Mouse (Mus musculus) kidney, embryonic 16.5 days (tissue): ENCODE measurements around the gene Rnf13. TPM values are rescaled to one million over a fixed set of nuclear protein-coding genes. Genes with fewer than 3 reads are reported as not detected.

Experiments
- ATAC-seq: fragments of 200-750 bp; cut with Nextera tagmentation; 2 replicates; pipeline ENCODE4 v1.8.0; 2017; ENCODE audit warnings: moderate TSS enrichment; ENCODE audit not compliant: low FRiP score, low TSS enrichment
- H3K27ac ChIP-seq: fragments of 300-500 bp; sonication (generic); 2 replicates; pipeline ENCODE4 v1.5.1; 2014; ENCODE audit warnings: low read length
- H3K27me3 ChIP-seq: fragments of 300-500 bp; sonication (generic); 2 replicates; pipeline ENCODE4 v1.6.1; 2014; ENCODE audit warnings: low read length, control low read depth, mixed read lengths; ENCODE audit not compliant: insufficient read depth
- H3K36me3 ChIP-seq: fragments of 300-500 bp; sonication (generic); 2 replicates; pipeline ENCODE4 v1.6.1; 2014; ENCODE audit warnings: low read length, control low read depth, mixed read lengths; ENCODE audit not compliant: insufficient read depth
- H3K4me1 ChIP-seq: fragments of 300-500 bp; sonication (generic); 2 replicates; pipeline ENCODE4 v1.6.1; 2014; ENCODE audit warnings: low read length, control low read depth, mixed read lengths; ENCODE audit not compliant: insufficient read depth
- H3K4me2 ChIP-seq: fragments of 300-500 bp; sonication (generic); replicated peaks from 2 replicates; pipeline ENCODE4 v1.6.1; 2014; ENCODE audit warnings: low read depth, low read length
- H3K4me3 ChIP-seq: fragments of 300-500 bp; sonication (generic); 2 replicates; pipeline ENCODE4 v1.5.1; 2014; ENCODE audit warnings: mild to moderate bottlenecking, low read length
- H3K9ac ChIP-seq: fragments of 300-500 bp; sonication (generic); replicated peaks from 2 replicates; pipeline ENCODE4 v1.6.1; 2014; ENCODE audit warnings: low read length
- H3K9me3 ChIP-seq: fragments of 300-500 bp; sonication (generic); 2 replicates; pipeline ENCODE4 v1.6.1; 2016; ENCODE audit warnings: low read length, control low read depth
- WGBS: fragments of 180-500 bp; shearing (Covaris S2); extraction: QIAGEN DNeasy Blood & Tissue Kit; methylation state at CpG from one replicate; pipeline ENCODE4 v1.1.7; 2014; 5-methylcytosine and 5-hydroxymethylcytosine counted together
- polyA plus RNA-seq: library from polyadenylated mRNA; unstranded; fragments of >200 nt; fragmentation: Nextera tagmentation; extraction: Ambion mirVana; gene quantifications from 2 replicates; pipeline ENCODE4 v1.2.1, GENCODE M21; 2015

Gene Rnf13
- 77.3 and 83.7 TPM in 2 replicates for polyA plus RNA-seq

DNA sequence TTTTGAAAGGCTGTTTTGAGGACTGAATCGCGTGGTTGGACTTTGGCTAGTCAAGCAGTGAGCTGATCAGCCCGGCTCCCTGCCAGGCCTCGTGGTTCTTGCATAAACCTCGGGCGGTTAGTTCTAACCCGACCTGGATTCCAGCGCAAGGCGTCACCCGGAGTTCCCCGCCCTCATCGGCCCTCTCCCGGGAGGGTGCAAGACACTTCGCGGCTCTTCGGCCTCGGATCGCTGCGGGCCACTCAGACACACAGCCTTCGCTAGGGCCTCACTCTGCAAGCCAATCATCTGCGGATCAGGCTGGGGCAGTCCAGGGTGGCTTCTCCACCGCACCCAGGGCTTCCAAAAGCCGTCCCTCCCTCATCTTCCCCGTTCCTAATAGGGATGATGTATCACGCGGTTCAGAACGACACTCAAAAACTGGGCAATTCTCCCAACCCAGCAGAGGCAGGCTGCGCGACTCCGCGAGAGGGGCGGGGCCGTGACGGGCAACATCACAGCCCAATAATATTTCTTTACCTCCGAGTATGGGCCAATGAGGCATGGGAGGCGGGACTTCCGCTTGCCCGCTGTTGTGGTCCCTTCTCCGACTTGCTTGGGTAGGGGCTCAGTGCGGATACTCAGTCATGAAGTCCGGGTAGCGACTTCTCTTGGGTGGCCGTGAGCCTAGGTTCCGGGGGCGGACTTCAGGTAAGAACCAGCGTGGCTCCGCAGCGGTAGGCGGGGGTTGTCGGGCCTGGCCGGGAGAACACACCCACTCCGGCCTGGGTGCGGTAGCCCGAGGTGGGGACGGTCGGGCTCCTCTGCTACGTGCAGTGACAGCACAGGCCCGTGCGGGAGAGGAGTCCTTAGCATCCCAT, at the start of gene Rnf13:
Gene Rnf13, plus strand, starts transcription at position 552 of the 860 bp plus-strand sequence.
- peak; percentile 99 for ATAC-seq
- peak within 1 kb of the TSS; percentile 88 for H3K4me3 ChIP-seq

DNA sequence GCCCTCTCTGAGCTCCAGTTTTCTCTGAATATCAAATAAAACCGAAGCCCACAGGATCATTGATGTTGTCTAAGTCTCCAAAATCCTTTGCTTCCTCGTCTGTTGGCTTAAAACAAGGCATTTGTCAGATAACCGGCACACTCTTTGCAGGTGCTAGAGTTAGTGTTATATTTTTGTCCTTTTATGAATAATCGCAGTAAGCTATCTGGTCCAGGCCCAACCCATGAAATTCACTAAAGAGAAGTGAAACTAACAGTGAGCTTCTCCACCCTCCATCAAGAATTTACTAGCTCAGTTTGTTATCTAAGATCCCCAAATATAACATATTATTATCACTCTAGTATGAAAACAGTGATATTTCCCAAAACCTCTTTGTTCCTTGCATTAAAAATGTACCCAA, 44.1 kb upstream of the Rnf13 start:
- ATAC-seq, result no peak
- Histone ChIP-seq H3K4me1 (no peaks in the 10 kb centered on the region), H3K27me3 (no peaks in the 10 kb centered on the region), H3K27ac (no peak overlapping the region), H3K9me3 (no peaks in the 10 kb centered on the region), H3K4me3 (no peak overlapping the region), H3K4me2 (no peak overlapping the region), H3K9ac (no peak overlapping the region), H3K36me3 (no peaks in the 10 kb centered on the region)
- WGBS, result 87% methylated on average over 4 of the region's 4 CpGs

More for the DNA sequence above, at the start of gene Rnf13:
- no peaks in the 10 kb centered on the region for H3K9me3 ChIP-seq
- peak within 1 kb of the TSS; percentile 73 for H3K4me2 ChIP-seq
- H3K27ac ChIP-seq, result peak within 1 kb of the TSS; percentile 98
- H3K27me3 ChIP-seq, result no peaks in the 10 kb centered on the region
- H3K9ac ChIP-seq, result peak within 1 kb of the TSS; percentile 79
- no peaks in the 10 kb centered on the region for H3K36me3 ChIP-seq
- peaks cover 11% of the 10 kb centered on the region for H3K4me1 ChIP-seq
- WGBS, result under 1% methylated on average over 59 of the region's 59 CpGs

DNA sequence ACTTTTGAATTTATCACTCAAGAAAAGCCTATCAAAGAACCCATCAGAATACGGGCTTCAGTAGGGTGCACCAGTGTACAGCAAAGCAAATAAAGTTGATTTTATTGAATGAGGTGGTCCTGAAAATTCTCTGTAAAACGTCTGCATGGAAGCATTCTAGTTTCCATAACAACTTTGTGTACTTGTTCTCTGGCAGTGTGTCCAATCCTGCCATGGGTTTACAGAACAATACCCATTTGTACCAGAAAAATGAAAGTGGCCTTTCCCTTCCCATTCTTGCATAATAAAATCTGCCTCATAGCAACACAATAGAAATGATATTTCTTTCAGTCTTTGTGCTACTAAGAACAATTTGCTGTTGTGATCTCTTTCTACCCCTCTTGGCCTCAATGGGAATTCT, 43.1 kb upstream of the Rnf13 start, which contains the start of gene Ankub1:
Gene Ankub1, minus strand, starts transcription at position 81 of the 400 bp plus-strand sequence.
- H3K27me3 ChIP-seq, result no peaks in the 10 kb centered on the region
- H3K27ac ChIP-seq, result no peak within 1 kb of the TSS
- no peak within 1 kb of the TSS for H3K4me2 ChIP-seq
- H3K4me3 ChIP-seq, result no peak within 1 kb of the TSS
- 78% methylated on average over 2 of the region's 2 CpGs for WGBS
- ATAC-seq, result no peak
- H3K9ac ChIP-seq, result no peak within 1 kb of the TSS
- H3K36me3 ChIP-seq, result no peaks in the 10 kb centered on the region
- H3K4me1 ChIP-seq, result no peaks in the 10 kb centered on the region
- H3K9me3 ChIP-seq, result no peaks in the 10 kb centered on the region

DNA sequence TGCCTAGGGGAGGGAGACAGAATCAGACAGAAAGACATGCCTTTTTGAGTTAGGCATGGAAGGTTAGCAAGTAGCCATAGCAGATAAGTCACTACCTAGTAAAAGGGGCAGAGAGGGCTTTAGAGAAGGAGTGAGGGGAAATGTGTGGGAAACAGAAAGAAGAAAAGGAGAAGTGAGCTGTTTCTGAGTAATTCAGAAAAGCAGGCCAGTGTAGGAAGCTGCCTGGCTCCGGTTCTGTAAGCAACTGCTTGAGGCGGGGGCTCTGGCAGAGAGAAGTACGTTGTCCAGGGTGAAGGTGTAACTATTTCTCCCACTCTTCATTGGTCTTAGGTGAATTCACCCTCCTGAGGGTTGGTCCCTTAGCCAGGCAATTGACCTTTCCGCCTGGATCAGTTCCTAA, 39.6 kb upstream of the Rnf13 start:
- 84% methylated on average over 4 of the region's 4 CpGs for WGBS
- H3K4me1 ChIP-seq, result no peaks in the 10 kb centered on the region
- H3K4me2 ChIP-seq, result no peak overlapping the region
- no peak for ATAC-seq
- H3K36me3 ChIP-seq, result no peaks in the 10 kb centered on the region
- no peaks in the 10 kb centered on the region for H3K9me3 ChIP-seq
- H3K27me3 ChIP-seq, result no peaks in the 10 kb centered on the region
- H3K9ac ChIP-seq, result no peak overlapping the region
- H3K27ac ChIP-seq, result peak overlapping the region; percentile 3; the same call in 1 of the 2 replicates
- no peak overlapping the region for H3K4me3 ChIP-seq

DNA sequence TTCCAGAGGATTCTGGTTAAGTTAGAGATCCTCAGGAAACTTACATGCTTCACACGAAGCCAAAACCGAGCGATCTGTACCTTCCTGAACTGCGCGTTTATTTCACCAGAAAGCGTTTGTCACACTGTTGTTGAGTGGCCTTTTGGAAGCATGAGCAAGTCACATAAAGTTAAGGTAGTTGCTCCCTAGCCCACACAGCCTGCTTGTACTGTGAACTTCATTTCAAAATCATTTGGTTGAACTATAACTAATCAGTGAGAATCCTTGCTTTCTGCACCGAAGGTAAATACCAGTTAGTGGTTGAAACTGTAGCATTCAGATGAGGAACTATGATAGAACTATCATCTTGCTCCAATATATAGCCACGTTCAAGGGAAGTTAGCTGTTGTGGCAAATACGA, 39.1 kb upstream of the Rnf13 start:
- Histone ChIP-seq H3K4me1 (no peaks in the 10 kb centered on the region), H3K27ac (peak overlapping the region; percentile 3; the same call in 1 of the 2 replicates), H3K27me3 (no peaks in the 10 kb centered on the region), H3K36me3 (no peaks in the 10 kb centered on the region), H3K4me2 (no peak overlapping the region), H3K9ac (no peak overlapping the region), H3K9me3 (no peaks in the 10 kb centered on the region), H3K4me3 (no peak overlapping the region)
- no peak for ATAC-seq
- WGBS, result 90% methylated on average over 9 of the region's 9 CpGs

DNA sequence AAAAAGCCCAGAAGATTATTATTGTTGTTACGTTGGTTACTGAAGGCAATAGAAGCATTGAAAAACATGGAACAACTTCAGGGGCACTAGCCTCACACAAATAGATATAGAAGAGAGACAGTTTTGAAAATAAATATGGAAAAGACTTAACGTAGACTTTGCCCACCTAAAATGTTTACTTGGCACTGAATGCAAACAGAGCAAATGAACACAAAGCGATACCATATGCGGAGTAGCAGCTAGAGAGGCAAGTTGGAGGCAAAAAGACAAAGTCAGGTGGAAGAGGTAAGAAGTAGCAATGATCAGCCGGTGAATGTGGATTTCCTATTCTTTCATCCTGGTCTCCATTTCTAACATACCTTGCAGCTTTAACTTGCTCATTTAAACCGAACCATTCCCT, 21.7 kb upstream of the Rnf13 start:
- H3K9me3 ChIP-seq, result no peaks in the 10 kb centered on the region
- H3K27me3 ChIP-seq, result no peaks in the 10 kb centered on the region
- H3K4me3 ChIP-seq, result no peak overlapping the region
- no peaks in the 10 kb centered on the region for H3K4me1 ChIP-seq
- H3K36me3 ChIP-seq, result no peaks in the 10 kb centered on the region
- no peak for ATAC-seq
- H3K27ac ChIP-seq, result no peak overlapping the region
- no peak overlapping the region for H3K4me2 ChIP-seq
- 91% methylated on average over 6 of the region's 6 CpGs for WGBS
- no peak overlapping the region for H3K9ac ChIP-seq

DNA sequence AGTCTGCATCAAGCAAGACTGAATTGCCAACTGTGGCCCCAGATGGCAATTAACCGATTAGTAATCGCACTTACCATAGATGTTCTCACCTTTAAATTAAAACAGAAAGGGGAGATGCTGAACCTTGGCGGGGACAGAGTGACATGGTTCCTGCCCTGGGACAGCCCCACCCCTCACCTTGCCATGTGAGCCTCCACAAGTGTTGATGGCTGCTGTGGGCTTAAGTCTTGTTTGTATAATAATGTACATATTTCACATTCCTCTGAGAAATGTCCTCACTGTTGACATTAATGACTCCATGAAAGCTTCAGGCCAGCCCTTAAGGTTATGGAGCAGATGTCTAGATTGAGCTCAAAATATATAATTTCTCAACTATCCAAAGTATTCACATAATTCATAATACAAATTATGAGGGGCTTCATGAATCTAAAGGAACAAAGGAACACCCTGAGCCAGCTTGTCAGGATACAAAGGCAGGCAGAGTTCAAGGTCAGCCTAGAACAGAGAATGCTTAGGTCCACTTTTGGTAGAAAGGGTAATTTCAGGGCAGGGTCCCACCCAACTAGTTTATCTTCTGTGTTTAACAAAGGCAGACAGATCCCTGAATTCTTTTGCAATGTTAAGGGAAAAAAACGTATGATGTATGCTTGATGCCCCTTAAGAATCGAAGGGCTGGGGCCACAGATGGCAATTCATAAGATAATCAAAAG, 3.5 kb upstream of the Rnf13 start:
- ATAC-seq, result no peak
- H3K27me3 ChIP-seq, result no peaks in the 10 kb centered on the region
- no peak overlapping the region for H3K9ac ChIP-seq
- no peaks in the 10 kb centered on the region for H3K9me3 ChIP-seq
- no peak overlapping the region for H3K4me3 ChIP-seq
- no peak overlapping the region for H3K4me2 ChIP-seq
- H3K4me1 ChIP-seq, result peaks cover 11% of the 10 kb centered on the region
- no peak overlapping the region for H3K27ac ChIP-seq
- 79% methylated on average over 5 of the region's 5 CpGs for WGBS
- H3K36me3 ChIP-seq, result no peaks in the 10 kb centered on the region

DNA sequence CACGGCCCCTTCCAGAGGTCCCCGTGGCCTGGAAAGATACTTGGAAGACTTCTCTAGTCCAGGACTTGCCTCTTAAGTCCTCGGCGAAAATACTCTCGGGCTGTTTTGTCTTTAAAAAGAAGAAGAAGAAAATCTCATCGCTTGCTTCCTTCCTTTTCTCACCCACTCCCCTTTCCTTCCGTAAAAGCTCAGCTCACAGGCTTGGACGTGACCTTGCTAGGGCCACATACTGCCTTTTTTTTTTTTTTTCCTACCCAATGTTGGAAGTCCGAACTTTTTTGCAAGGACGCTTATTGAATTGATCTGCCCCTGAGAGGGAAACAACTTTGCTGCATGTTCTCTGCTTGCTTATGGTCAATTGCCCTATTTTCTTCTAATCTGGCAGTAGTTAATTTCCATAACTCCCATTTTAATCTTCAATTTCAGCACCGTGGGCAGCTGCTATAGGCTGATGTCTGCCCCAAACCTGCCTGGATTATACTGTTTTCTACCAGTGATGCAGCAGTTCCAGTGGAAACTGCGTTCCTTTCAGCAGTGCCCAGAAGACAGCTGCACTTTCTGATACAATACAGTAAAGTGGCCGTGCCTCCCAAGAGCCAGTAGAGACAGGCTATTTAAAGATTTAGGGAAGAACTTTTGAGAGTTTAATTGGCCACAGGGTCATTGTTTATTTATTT, 695 bp downstream of the Rnf13 start:
- H3K27me3 ChIP-seq, result no peaks in the 10 kb centered on the region
- WGBS, result 2% methylated on average over 13 of the region's 13 CpGs
- peak overlapping the region; percentile 88 for H3K4me3 ChIP-seq
- H3K9me3 ChIP-seq, result no peaks in the 10 kb centered on the region
- ATAC-seq, result no peak
- H3K36me3 ChIP-seq, result no peaks in the 10 kb centered on the region
- H3K4me2 ChIP-seq, result peak overlapping the region; percentile 73
- H3K9ac ChIP-seq, result peak overlapping the region; percentile 79
- peaks cover 11% of the 10 kb centered on the region for H3K4me1 ChIP-seq
- H3K27ac ChIP-seq, result peak overlapping the region; percentile 98

DNA sequence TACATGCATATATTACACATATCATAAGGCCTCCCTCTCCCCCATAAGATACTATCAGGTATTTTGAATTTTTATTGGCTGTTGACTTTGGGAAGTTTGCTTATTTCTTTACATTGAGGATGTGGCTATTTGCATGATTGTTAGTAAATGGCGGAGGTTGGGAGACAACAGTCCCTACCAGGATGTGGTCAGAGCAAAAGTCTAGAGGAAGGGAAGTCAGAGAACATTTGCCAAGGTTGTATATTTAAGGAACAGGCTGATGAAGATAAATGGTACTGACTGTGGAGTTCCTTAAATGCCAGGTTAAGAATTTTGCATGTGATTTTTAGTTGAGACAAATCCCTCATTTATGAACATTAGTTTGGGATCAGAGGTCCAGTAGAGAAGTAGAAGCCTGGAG, 4.0 kb downstream of the Rnf13 start:
- WGBS, result 89% methylated on average over 1 of the region's 1 CpGs
- ATAC-seq, result no peak

More for the DNA sequence above, 4.0 kb downstream of the Rnf13 start:
- Histone ChIP-seq H3K4me1 (peaks cover 11% of the 10 kb centered on the region), H3K9ac (no peak overlapping the region), H3K4me3 (no peak overlapping the region), H3K27me3 (no peaks in the 10 kb centered on the region), H3K4me2 (no peak overlapping the region), H3K36me3 (no peaks in the 10 kb centered on the region), H3K9me3 (no peaks in the 10 kb centered on the region), H3K27ac (no peak overlapping the region)
